16 mouse cellular contexts compared by ENCODE assay signal in the genomic region with DNA sequence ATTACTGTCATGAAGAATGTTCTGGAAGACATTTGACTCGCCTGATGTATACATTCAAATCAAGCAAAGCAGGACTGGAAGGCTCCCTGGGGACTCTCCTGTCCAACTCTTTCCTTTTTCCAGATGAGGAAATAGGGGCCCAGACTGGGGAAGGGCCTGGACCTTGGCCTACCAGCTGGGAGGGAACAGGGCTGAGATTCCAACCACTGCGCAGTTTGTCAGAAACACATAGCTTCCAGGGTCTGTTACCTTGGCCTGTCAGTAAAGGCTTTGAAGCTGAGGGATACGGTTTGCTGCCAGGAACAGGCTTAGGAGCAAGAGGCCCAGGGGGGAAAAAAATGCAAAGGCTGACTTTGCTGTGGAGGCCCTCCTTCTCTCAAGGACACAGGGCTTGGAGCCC.
A peak's percentile ranks its signal among the peaks of the same experiment; 100 is the strongest.
DNase-seq lines count a peak whose midpoint lies in the region; ATAC-seq and TF ChIP-seq lines count a peak whose summit lies in the region.
"Had no signal": no experiment of that assay in that cellular context is flagged by ENCODE, and none has a peak within 500 bp of the region (broad histone marks: within the 10 kb centered on the region; RNA-seq: fewer than 3 reads in every experiment).

No protein-coding gene starts in this region.

- no peak for ATAC-seq in hindbrain, postnatal 0 days
- ATAC-seq in hindbrain, embryonic 12.5 days (ENCODE audit: low FRiP score) = no peak
- ATAC-seq in neural tube, embryonic 15.5 days (ENCODE audit: low FRiP score) = no peak
- ATAC-seq in embryonic facial prominence, embryonic 12.5 days (ENCODE audit: insufficient number of reproducible peaks, insufficient read depth, low FRiP score, low TSS enrichment) = no peak
- ATAC-seq in kidney, embryonic 14.5 days (ENCODE audit: low FRiP score, low TSS enrichment) = no peak
- ATAC-seq: activated CD4-positive, CD25-positive, alpha-beta regulatory T cell, adult 4 months had no signal

- no peak overlapping the region for H3K4me2 ChIP-seq in hindbrain, postnatal 0 days (ENCODE audit: low read depth, low read length)
- no peak overlapping the region for H3K4me2 ChIP-seq in hindbrain, embryonic 12.5 days (replicated peaks)
- H3K4me2 ChIP-seq in neural tube, embryonic 15.5 days = no peak overlapping the region
- no peak overlapping the region for H3K4me2 ChIP-seq in embryonic facial prominence, embryonic 12.5 days (replicated peaks)
- H3K4me2 ChIP-seq in kidney, embryonic 14.5 days (replicated peaks; ENCODE audit: low read depth, low read length) = no peak overlapping the region

- peak overlapping the region; percentile 49; the same call in 1 of the 2 replicates for H3K27ac ChIP-seq in hindbrain, postnatal 0 days
- no peak overlapping the region for H3K27ac ChIP-seq in hindbrain, embryonic 12.5 days
- H3K27ac ChIP-seq in neural tube, embryonic 15.5 days (replicated peaks) = peak overlapping the region; percentile 85
- H3K27ac ChIP-seq in embryonic facial prominence, embryonic 12.5 days = peak overlapping the region; percentile 47
- no peak overlapping the region for H3K27ac ChIP-seq in kidney, embryonic 14.5 days (ENCODE audit: low read depth, low read length)

- DNase-seq in hindbrain, postnatal 0 days (ENCODE audit: low spot score) = no peak
- no peak for DNase-seq in neural tube, embryonic 10.5 days (ENCODE audit: extremely low spot score, low spot score)
- no peak for DNase-seq in lung, postnatal 10 days
- DNase-seq: cerebellum, adult 8-10 months; gastrocnemius, postnatal 14 days; heart, postnatal 14 days; kidney, adult 18-20 months; kidney, postnatal 36 days; lung, adult 18-20 months; lung, postnatal 4 days; right cerebral cortex, postnatal 4 days had no signal

- H3K36me3 ChIP-seq in hindbrain, postnatal 0 days (ENCODE audit: insufficient read depth, low read length) = no peaks in the 10 kb centered on the region
- no peaks in the 10 kb centered on the region for H3K36me3 ChIP-seq in hindbrain, embryonic 12.5 days
- no peaks in the 10 kb centered on the region for H3K36me3 ChIP-seq in neural tube, embryonic 15.5 days
- peaks cover 5% of the 10 kb centered on the region for H3K36me3 ChIP-seq in embryonic facial prominence, embryonic 12.5 days
- H3K36me3 ChIP-seq in kidney, embryonic 14.5 days (ENCODE audit: control insufficient read depth, insufficient read depth, low read length) = no peaks in the 10 kb centered on the region

- no peaks in the 10 kb centered on the region for H3K4me1 ChIP-seq in hindbrain, postnatal 0 days (ENCODE audit: insufficient read depth, low read length)
- 0 out of 2 replicates have a peak, but pooled peaks cover 4% of the 10 kb centered on the region for H3K4me1 ChIP-seq in hindbrain, embryonic 12.5 days
- H3K4me1 ChIP-seq in neural tube, embryonic 15.5 days = no peaks in the 10 kb centered on the region
- peaks cover 13% of the 10 kb centered on the region; the same call in 1 of the 2 replicates for H3K4me1 ChIP-seq in embryonic facial prominence, embryonic 12.5 days
- H3K4me1 ChIP-seq in kidney, embryonic 14.5 days (ENCODE audit: control insufficient read depth, insufficient read depth, low read length) = no peaks in the 10 kb centered on the region

- no peaks in the 10 kb centered on the region for H3K27me3 ChIP-seq in hindbrain, postnatal 0 days (ENCODE audit: insufficient read depth, low read length)
- peaks cover 3% of the 10 kb centered on the region; the same call in 1 of the 2 replicates for H3K27me3 ChIP-seq in hindbrain, embryonic 12.5 days
- H3K27me3 ChIP-seq in neural tube, embryonic 15.5 days (replicated peaks) = no peaks in the 10 kb centered on the region
- no peaks in the 10 kb centered on the region for H3K27me3 ChIP-seq in embryonic facial prominence, embryonic 12.5 days
- no peaks in the 10 kb centered on the region for H3K27me3 ChIP-seq in kidney, embryonic 14.5 days (ENCODE audit: control insufficient read depth, insufficient read depth, low read length)

- peaks cover 6% of the 10 kb centered on the region; the same call in 1 of the 2 replicates for H3K9me3 ChIP-seq in hindbrain, postnatal 0 days (ENCODE audit: low read length)
- H3K9me3 ChIP-seq in hindbrain, embryonic 12.5 days (replicated peaks) = peaks cover 62% of the 10 kb centered on the region
- 0 out of 2 replicates have a peak, but pooled peaks cover 4% of the 10 kb centered on the region for H3K9me3 ChIP-seq in neural tube, embryonic 15.5 days (replicated peaks)
- peaks cover 43% of the 10 kb centered on the region for H3K9me3 ChIP-seq in embryonic facial prominence, embryonic 12.5 days
- peaks cover 38% of the 10 kb centered on the region for H3K9me3 ChIP-seq in kidney, embryonic 14.5 days (ENCODE audit: control insufficient read depth, low read length)

- no peak overlapping the region for H3K4me3 ChIP-seq in hindbrain, postnatal 0 days (ENCODE audit: low read length)
- no peak overlapping the region for H3K4me3 ChIP-seq in hindbrain, embryonic 12.5 days
- no peak overlapping the region for H3K4me3 ChIP-seq in neural tube, embryonic 15.5 days (replicated peaks)
- no peak overlapping the region for H3K4me3 ChIP-seq in embryonic facial prominence, embryonic 12.5 days
- H3K4me3 ChIP-seq in kidney, embryonic 14.5 days (ENCODE audit: low read length) = no peak overlapping the region

- 92% methylated on average over 3 of the region's 3 CpGs for WGBS in hindbrain, postnatal 0 days
- WGBS in hindbrain, embryonic 12.5 days = 79% methylated on average over 3 of the region's 3 CpGs
- 91% methylated on average over 3 of the region's 3 CpGs for WGBS in neural tube, embryonic 15.5 days
- 50% methylated on average over 3 of the region's 3 CpGs for WGBS in embryonic facial prominence, embryonic 12.5 days
- 91% methylated on average over 3 of the region's 3 CpGs for WGBS in kidney, embryonic 14.5 days

- no peak for TF ChIP-seq CTCF in hindbrain, postnatal 0 days (IDR thresholded peaks at IDR 0.05; ENCODE audit: low read depth)

- no peak overlapping the region for H3K9ac ChIP-seq in hindbrain, postnatal 0 days (replicated peaks; ENCODE audit: low read length)
- no peak overlapping the region for H3K9ac ChIP-seq in hindbrain, embryonic 12.5 days
- no peak overlapping the region for H3K9ac ChIP-seq in neural tube, embryonic 15.5 days (replicated peaks)
- no peak overlapping the region for H3K9ac ChIP-seq in embryonic facial prominence, embryonic 12.5 days
- H3K9ac ChIP-seq in kidney, embryonic 14.5 days (ENCODE audit: low read depth, low read length) = no peak overlapping the region

Comparison
In these comparisons a context has a peak if more than half of its experiments do, and no peak if none do; other contexts are left out.
1. H3K27ac ChIP-seq: peak in hindbrain, postnatal 0 days (single experiment), neural tube, embryonic 15.5 days (single experiment) and embryonic facial prominence, embryonic 12.5 days (single experiment); none in hindbrain, embryonic 12.5 days (single experiment) and kidney, embryonic 14.5 days (single experiment).